Mouse (Mus musculus) neural tube, embryonic 10.5 days (tissue): ENCODE measurements at regions not wholly inside any gene's neighbourhood (a gene's known extent, or its start where the extent isn't known, plus 50 kb on each side); places are given as distances from the start of the nearest gene placed in this dataset.
A peak's percentile ranks its signal among the peaks of the same experiment; 100 is the strongest.

Source experiments
- DNase-seq: peaks from one replicate; pipeline ENCODE4 v3.0.0-alpha.2; 2017; ENCODE audit warnings: low spot score; ENCODE audit errors: extremely low spot score

GRCm38 (mm10) chr4:142664781-142665180 lies 425.6 kb upstream of the Kazn start:
- no peak for DNase-seq

GRCm38 (mm10) chr4:142658156-142658555 lies 419.0 kb upstream of the Kazn start:
- DNase-seq = no peak

GRCm38 (mm10) chr4:142641069-142641468 lies 401.9 kb upstream of the Kazn start:
- DNase-seq = no peak

GRCm38 (mm10) chr4:142639340-142639733 lies 400.1 kb upstream of the Kazn start:
- no peak for DNase-seq

- DNase-seq = no peak
These were observed 399.6 kb upstream of the Kazn start for GRCm38 (mm10) chr4:142638733-142639339.

- DNase-seq = no peak
These were observed 398.9 kb upstream of the Kazn start for GRCm38 (mm10) chr4:142638057-142638456.

- DNase-seq = no peak
These were observed 395.2 kb upstream of the Kazn start for GRCm38 (mm10) chr4:142634398-142634797.

- DNase-seq = no peak
These were observed 394.6 kb upstream of the Kazn start for GRCm38 (mm10) chr4:142633667-142634350.

GRCm38 (mm10) chr4:142626503-142627194 lies 387.4 kb upstream of the Kazn start:
- DNase-seq = no peak

- DNase-seq = no peak
These were observed 386.3 kb upstream of the Kazn start for GRCm38 (mm10) chr4:142625456-142625855.

- DNase-seq = peak; percentile 53
These were observed 383.1 kb upstream of the Kazn start for GRCm38 (mm10) chr4:142622151-142622861.

GRCm38 (mm10) chr4:142619396-142619795 lies 380.2 kb upstream of the Kazn start:
- no peak for DNase-seq

- no peak for DNase-seq
These were observed 379.6 kb upstream of the Kazn start for GRCm38 (mm10) chr4:142618770-142619169.

- DNase-seq = peak; percentile 48
These were observed 378.5 kb upstream of the Kazn start for GRCm38 (mm10) chr4:142617676-142618075.

GRCm38 (mm10) chr4:142616901-142617300 lies 377.7 kb upstream of the Kazn start:
- no peak for DNase-seq

- DNase-seq = no peak
These were observed 365.9 kb upstream of the Kazn start for GRCm38 (mm10) chr4:142605098-142605497.

- DNase-seq = no peak
These were observed 358.0 kb upstream of the Kazn start for GRCm38 (mm10) chr4:142597214-142597613.

- DNase-seq = no peak
These were observed 350.0 kb upstream of the Kazn start for GRCm38 (mm10) chr4:142589084-142589741.

GRCm38 (mm10) chr4:142588418-142589083 lies 349.4 kb upstream of the Kazn start:
- no peak for DNase-seq

GRCm38 (mm10) chr4:142587345-142588035 lies 348.3 kb upstream of the Kazn start:
- no peak for DNase-seq
